In the genomic region with DNA sequence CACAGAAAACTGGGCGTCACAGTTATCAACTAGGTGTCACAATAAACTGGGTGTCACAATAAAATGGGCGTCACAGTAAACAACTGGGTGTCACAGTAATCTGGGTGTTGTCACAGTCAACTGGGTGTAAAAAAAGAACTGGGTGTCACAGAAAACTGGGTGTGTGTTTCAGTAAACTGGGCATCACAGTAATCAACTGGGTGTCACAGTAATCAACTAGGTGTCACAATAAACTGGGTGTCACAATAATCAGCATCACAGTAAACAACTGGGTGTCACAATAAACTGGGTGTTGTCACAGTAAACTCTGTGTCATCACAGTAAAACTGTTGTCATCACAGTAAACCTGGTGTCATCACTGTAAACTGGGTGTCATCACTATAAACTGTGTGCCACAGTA, we compare ENCODE assay signal across 40 mouse cellular contexts. TPM values are rescaled to one million over a fixed set of nuclear protein-coding genes. Genes with fewer than 3 reads are reported as not detected.
"Had no signal": no experiment of that assay in that cellular context is flagged by ENCODE, and none has a peak within 500 bp of the region (broad histone marks: within the 10 kb centered on the region; RNA-seq: fewer than 3 reads in every experiment).

No protein-coding gene starts in this region.

- H3K4me3 ChIP-seq: heart, adult 2 months; heart, embryonic 12.5 days; hindbrain, embryonic 10.5 days; hindbrain, embryonic 15.5 days; kidney, embryonic 15.5 days; limb, embryonic 13.5 days; limb, embryonic 15.5 days; liver, embryonic 12.5 days had no signal

- ATAC-seq: hindbrain, postnatal 0 days; intestine, embryonic 16.5 days; liver, embryonic 12.5 days had no signal

- H3K36me3 ChIP-seq: heart, embryonic 12.5 days; hindbrain, embryonic 10.5 days; hindbrain, embryonic 15.5 days; kidney, embryonic 15.5 days; limb, embryonic 13.5 days; limb, embryonic 15.5 days; liver, embryonic 12.5 days had no signal

- H3K4me2 ChIP-seq: heart, embryonic 12.5 days; hindbrain, embryonic 15.5 days; kidney, embryonic 15.5 days; limb, embryonic 13.5 days; limb, embryonic 15.5 days; liver, embryonic 12.5 days had no signal

- H3K9ac ChIP-seq: heart, embryonic 12.5 days; hindbrain, embryonic 15.5 days; kidney, embryonic 15.5 days; limb, embryonic 13.5 days; limb, embryonic 15.5 days; liver, embryonic 12.5 days; liver, embryonic 14.5 days had no signal

- H3K27ac ChIP-seq: heart, adult 2 months; hindbrain, embryonic 10.5 days; hindbrain, embryonic 15.5 days; hindbrain, postnatal 0 days; kidney, embryonic 15.5 days; kidney, postnatal 0 days; limb, embryonic 13.5 days; limb, embryonic 15.5 days; liver, embryonic 12.5 days; liver, embryonic 14.5 days had no signal

- H3K27me3 ChIP-seq: heart, embryonic 12.5 days; hindbrain, embryonic 15.5 days; kidney, embryonic 15.5 days; limb, embryonic 13.5 days; limb, embryonic 15.5 days; liver, embryonic 12.5 days had no signal

- H3K9me3 ChIP-seq: heart, embryonic 12.5 days; hindbrain, embryonic 10.5 days; hindbrain, embryonic 15.5 days; kidney, embryonic 15.5 days; limb, embryonic 13.5 days; limb, embryonic 15.5 days; liver, embryonic 12.5 days had no signal

- DNase-seq: gastrocnemius, postnatal 14 days; gastrocnemius, postnatal 36 days; heart, adult 2 months; heart, postnatal 10 days; heart, postnatal 4 days; kidney, adult 11 months; kidney, adult 2 months; kidney, adult 9 months; kidney, postnatal 14 days; kidney, postnatal 36 days; layer of hippocampus, adult 9-11 months; layer of hippocampus, postnatal 36 days; left cerebral cortex, postnatal 4 days had no signal

- H3K4me1 ChIP-seq: heart, embryonic 12.5 days; hindbrain, embryonic 10.5 days; hindbrain, embryonic 15.5 days; kidney, embryonic 15.5 days; limb, embryonic 13.5 days; limb, embryonic 15.5 days; liver, embryonic 12.5 days had no signal

RNA-seq across cellular contexts. Expression of a gene that starts 25.3 kb away (rescaled TPM):
- total RNA-seq: gastrocnemius, adult 8-10 months; gastrocnemius, postnatal 14 days; gastrocnemius, postnatal 36 days; heart, adult 2 months; heart, postnatal 10 days; heart, postnatal 25 days; heart, postnatal 4 days; hindbrain, postnatal 0 days; layer of hippocampus, adult 18-20 months; layer of hippocampus, postnatal 14 days; layer of hippocampus, postnatal 36 days; left cerebral cortex, adult 18-20 months; left cerebral cortex, adult 8-10 months; left cerebral cortex, postnatal 10 days; left cerebral cortex, postnatal 25 days; left cerebral cortex, postnatal 4 days had no signal
- polyA plus RNA-seq: frontal cortex, adult 2 months; heart, embryonic 12.5 days; heart, embryonic 14.5 days; hindbrain, embryonic 10.5 days; hindbrain, embryonic 15.5 days; hindbrain, postnatal 0 days; kidney, embryonic 15.5 days; limb, embryonic 11.5 days; liver, adult 2 months had no signal

RNA-seq across cellular contexts. Expression of a gene that starts 40.2 kb away (rescaled TPM):
- total RNA-seq: gastrocnemius, adult 8-10 months; gastrocnemius, postnatal 14 days; gastrocnemius, postnatal 36 days; heart, postnatal 25 days; hindbrain, postnatal 0 days; layer of hippocampus, adult 18-20 months; layer of hippocampus, adult 8-10 months; layer of hippocampus, postnatal 14 days; layer of hippocampus, postnatal 36 days; left cerebral cortex, adult 18-20 months; left cerebral cortex, postnatal 10 days; left cerebral cortex, postnatal 25 days; left cerebral cortex, postnatal 4 days; liver, adult 2 months had no signal
- polyA plus RNA-seq: frontal cortex, adult 2 months; hindbrain, embryonic 10.5 days; hindbrain, embryonic 15.5 days; liver, adult 2 months had no signal

RNA-seq across cellular contexts. Expression of a gene that starts 46.3 kb away (rescaled TPM):
- total RNA-seq: gastrocnemius, adult 8-10 months; gastrocnemius, postnatal 36 days; heart, adult 2 months; heart, postnatal 10 days; heart, postnatal 25 days; heart, postnatal 4 days; hindbrain, postnatal 0 days; layer of hippocampus, adult 18-20 months; layer of hippocampus, adult 8-10 months; layer of hippocampus, postnatal 14 days; layer of hippocampus, postnatal 36 days; left cerebral cortex, adult 18-20 months; left cerebral cortex, postnatal 10 days; left cerebral cortex, postnatal 25 days; left cerebral cortex, postnatal 4 days; liver, adult 2 months had no signal
- polyA plus RNA-seq: frontal cortex, adult 2 months; gonadal fat pad, adult 2 months; heart, embryonic 12.5 days; heart, embryonic 14.5 days; heart, embryonic 16.5 days; hindbrain, embryonic 10.5 days; hindbrain, embryonic 15.5 days; hindbrain, postnatal 0 days; intestine, embryonic 14.5 days; intestine, embryonic 16.5 days; kidney, adult 2 months; kidney, embryonic 15.5 days; kidney, postnatal 0 days; limb, embryonic 11.5 days; limb, embryonic 13.5 days; limb, embryonic 15.5 days; liver, adult 2 months; liver, embryonic 12.5 days had no signal

RNA-seq across cellular contexts. Expression of a gene that starts 55.2 kb away (rescaled TPM):
- total RNA-seq: gastrocnemius, adult 8-10 months; gastrocnemius, postnatal 14 days; gastrocnemius, postnatal 36 days; heart, postnatal 10 days; heart, postnatal 25 days; hindbrain, postnatal 0 days; layer of hippocampus, adult 18-20 months; layer of hippocampus, adult 8-10 months; layer of hippocampus, postnatal 14 days; layer of hippocampus, postnatal 36 days; left cerebral cortex, adult 18-20 months; liver, adult 2 months had no signal
- polyA plus RNA-seq: gonadal fat pad, adult 2 months; heart, adult 2 months; heart, embryonic 12.5 days; heart, embryonic 14.5 days; heart, embryonic 16.5 days; hindbrain, embryonic 10.5 days; hindbrain, embryonic 15.5 days; hindbrain, postnatal 0 days; kidney, embryonic 15.5 days; limb, embryonic 11.5 days had no signal
